Mouse (Mus musculus): ENCODE results near the gene Gm7544. TPM values are rescaled to one million over a fixed set of nuclear protein-coding genes. Genes with fewer than 3 reads are reported as not detected.

Gm7544 gene
- total RNA-seq, 1 experiment, result not detected

DNA sequence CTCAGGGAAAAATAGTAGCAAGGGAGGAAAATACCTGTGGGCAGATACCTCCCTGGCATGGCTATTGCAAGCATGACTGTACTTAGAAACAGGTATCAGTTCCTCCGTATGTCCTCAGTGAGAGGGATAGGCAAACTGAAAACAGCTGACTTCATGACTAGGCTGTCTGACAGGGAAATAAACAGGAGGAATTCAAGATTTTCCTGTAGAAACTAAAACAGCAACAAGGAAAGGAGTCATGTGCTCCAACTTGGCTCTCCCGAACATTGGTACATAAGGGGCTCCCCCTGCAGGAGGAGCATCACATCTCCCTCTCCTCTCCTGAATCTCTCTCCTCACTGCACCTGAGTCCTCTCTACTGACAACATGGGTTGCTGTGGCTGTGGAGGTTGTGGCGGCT is 42.8 kb downstream of the Gm7544 start, which contains the start of gene A030005L19Rik:
Gene A030005L19Rik (plus strand): TSS at position 301 of the 400 bp plus-strand sequence.
- in situ Hi-C loops (cut with MboI; ENCODE audit: low sequenced_read_pairs in 2 of 2, unreplicated experiment in 2 of 2), result no loop called here
- Histone ChIP-seq H3K9me3 (ENCODE audit: control insufficient read depth, insufficient read depth, low read depth, low read length) (no peaks in the 10 kb centered on the region), H3K36me3 (ENCODE audit: control insufficient read depth, insufficient read depth, low read length, poor library complexity, severe bottlenecking) (no peaks in the 10 kb centered on the region), H3K27ac (ENCODE audit: insufficient read depth, low read depth, low read length, poor library complexity, severe bottlenecking) (no peak within 1 kb of the TSS), H3K4me3 (ENCODE audit: insufficient read depth in 1 of 2, low read depth in 1 of 2, low read length in 2 of 2, poor library complexity in 1 of 2, severe bottlenecking in 1 of 2) (no peak within 1 kb of the TSS), H3K4me1 (ENCODE audit: control insufficient read depth in 2 of 2, insufficient read depth in 2 of 2, low read length in 2 of 2, poor library complexity in 1 of 2) (no peaks in the 10 kb centered on the region), H3K9ac (ENCODE audit: insufficient read depth, low read depth, low read length, poor library complexity, severe bottlenecking) (no peak within 1 kb of the TSS)
- DNase-seq (ENCODE audit: low read depth, low spot score), result no peak
- TF ChIP-seq ZC3H11A (IDR thresholded peaks at IDR 0.05; ENCODE audit: borderline replicate concordance, low read depth, low read length), result no peak
- TF ChIP-seq MAFK (IDR thresholded peaks at IDR 0.05; ENCODE audit: insufficient read depth, low read depth, low read length), result no peak
- no peak for TF ChIP-seq ZNF384 (IDR thresholded peaks at IDR 0.05; ENCODE audit: low read depth, low read length)
- no peak for TF ChIP-seq CHD2 (IDR thresholded peaks at IDR 0.05; ENCODE audit: low read depth, low read length)
- TF ChIP-seq HCFC1 (IDR thresholded peaks at IDR 0.05; ENCODE audit: borderline replicate concordance, insufficient read depth, low read length), result no peak

DNA sequence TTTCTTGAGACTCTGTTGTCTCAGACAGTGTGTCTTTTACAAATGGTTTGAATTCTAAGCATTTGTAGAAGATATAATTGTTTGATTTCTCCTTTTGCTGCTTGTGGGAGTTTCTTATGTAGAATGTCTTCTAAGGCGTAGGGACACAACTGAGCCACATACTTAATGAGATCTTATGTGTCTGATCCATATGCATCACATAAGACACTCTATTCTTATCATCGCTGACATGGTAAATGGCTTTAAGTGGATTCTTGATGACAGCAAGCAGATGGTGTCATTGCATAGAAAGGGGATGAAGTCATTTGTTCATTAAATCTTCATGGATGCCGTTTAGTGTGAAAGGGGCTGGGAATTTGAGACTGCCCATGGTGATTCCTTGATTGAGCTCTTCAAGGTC is 49.9 kb downstream of the Gm7544 start:
- in situ Hi-C loops (cut with MboI; ENCODE audit: low sequenced_read_pairs in 2 of 2, unreplicated experiment in 2 of 2), result no loop called here
- TF ChIP-seq ZC3H11A (IDR thresholded peaks at IDR 0.05; ENCODE audit: borderline replicate concordance, low read depth, low read length) (no peak), MAFK (IDR thresholded peaks at IDR 0.05; ENCODE audit: insufficient read depth, low read depth, low read length) (no peak), HCFC1 (IDR thresholded peaks at IDR 0.05; ENCODE audit: borderline replicate concordance, insufficient read depth, low read length) (no peak), ZNF384 (IDR thresholded peaks at IDR 0.05; ENCODE audit: low read depth, low read length) (no peak), CHD2 (IDR thresholded peaks at IDR 0.05; ENCODE audit: low read depth, low read length) (no peak)
- H3K4me3 ChIP-seq (ENCODE audit: insufficient read depth in 1 of 2, low read depth in 1 of 2, low read length in 2 of 2, poor library complexity in 1 of 2, severe bottlenecking in 1 of 2), result no peak overlapping the region
- H3K27ac ChIP-seq (ENCODE audit: insufficient read depth, low read depth, low read length, poor library complexity, severe bottlenecking), result no peak overlapping the region
- no peak for DNase-seq (ENCODE audit: low read depth, low spot score)
- H3K9me3 ChIP-seq (ENCODE audit: control insufficient read depth, insufficient read depth, low read depth, low read length), result no peaks in the 10 kb centered on the region
- no peaks in the 10 kb centered on the region for H3K4me1 ChIP-seq (ENCODE audit: control insufficient read depth in 2 of 2, insufficient read depth in 2 of 2, low read length in 2 of 2, poor library complexity in 1 of 2)
- H3K36me3 ChIP-seq (ENCODE audit: control insufficient read depth, insufficient read depth, low read length, poor library complexity, severe bottlenecking), result peaks cover 5% of the 10 kb centered on the region; the same call in 1 of the 2 replicates
- no peak overlapping the region for H3K9ac ChIP-seq (ENCODE audit: insufficient read depth, low read depth, low read length, poor library complexity, severe bottlenecking)

Other genes starting within 250 kb of the Gm7544 start
- gene Mff, start 231.1 kb downstream of the Gm7544 start, total RNA-seq (2012; rRNA removed), result 52.2 and 70.4 TPM in 2 replicates
- gene Tm4sf20, start 187.6 kb downstream of the Gm7544 start, total RNA-seq (2012; rRNA removed), result not detected in 2 replicates
- not detected in 2 replicates for gene Gm47791, start 184.8 kb downstream of the Gm7544 start, total RNA-seq (2012; rRNA removed)
- 46.1 and 66.6 TPM in 2 replicates for gene Agfg1, start 116.5 kb downstream of the Gm7544 start, total RNA-seq (2012; rRNA removed)
- gene A030005L19Rik, start 42.7 kb downstream of the Gm7544 start, total RNA-seq (2012; rRNA removed), result 0.80 and 0.95 TPM in 2 replicates
- not detected in 2 replicates for gene A030014E15Rik, start 31.1 kb downstream of the Gm7544 start, total RNA-seq (2012; rRNA removed)
- not detected in 2 replicates for gene Gm6217, start 24.6 kb downstream of the Gm7544 start, total RNA-seq (2012; rRNA removed)
- not detected in 2 replicates for gene A030003K21Rik, start 12.6 kb downstream of the Gm7544 start, total RNA-seq (2012; rRNA removed)
- not detected in 2 replicates for gene Gm47955, start 4.3 kb upstream of the Gm7544 start, total RNA-seq (2012; rRNA removed)
- not detected in 2 replicates for gene Gm47959, start 44.5 kb upstream of the Gm7544 start, total RNA-seq (2012; rRNA removed)
- gene Slc19a3, start 82.4 kb upstream of the Gm7544 start, total RNA-seq (2012; rRNA removed), result 1.3 and 1.9 TPM in 2 replicates
- not detected in 2 replicates for gene Krtap28-10, start 86.5 kb upstream of the Gm7544 start, total RNA-seq (2012; rRNA removed)
- gene Gm47969, start 88.9 kb upstream of the Gm7544 start, total RNA-seq (2012; rRNA removed), result 0.22 TPM in 1 of 2 replicates, not detected in the other
- not detected in 2 replicates for gene A030005K14Rik, start 103.4 kb upstream of the Gm7544 start, total RNA-seq (2012; rRNA removed)
- gene Krtap28-13, start 104.9 kb upstream of the Gm7544 start, total RNA-seq (2012; rRNA removed), result not detected in 2 replicates
- 0.53 and 0.89 TPM in 2 replicates for gene Ccl20, start 160.8 kb upstream of the Gm7544 start, total RNA-seq (2012; rRNA removed)
- not detected in 2 replicates for gene Daw1, start 203.7 kb upstream of the Gm7544 start, total RNA-seq (2012; rRNA removed)